Mouse (Mus musculus) kidney, embryonic 14.5 days (tissue): ENCODE data around the gene Utrn. TPM values are rescaled to one million over a fixed set of nuclear protein-coding genes. Genes with fewer than 3 reads are reported as not detected.

ENCODE experiments used
- ATAC-seq: fragments of 200-750 bp; cut with Nextera tagmentation; 2 replicates; pipeline ENCODE4 v1.8.0; 2017; ENCODE audit warnings: moderate number of reproducible peaks, mild to moderate bottlenecking, moderate TSS enrichment, moderate library complexity; ENCODE audit not compliant: low FRiP score, low TSS enrichment
- H3K27ac ChIP-seq: fragments of 300-500 bp; sonication (generic); 2 replicates; pipeline ENCODE4 v1.5.1; 2014; ENCODE audit warnings: low read depth, mild to moderate bottlenecking, low read length, moderate library complexity, mixed read lengths
- H3K27me3 ChIP-seq: fragments of 300-500 bp; sonication (generic); 2 replicates; pipeline ENCODE4 v1.6.1; 2014; ENCODE audit warnings: mild to moderate bottlenecking, low read length; ENCODE audit not compliant: control insufficient read depth, insufficient read depth
- H3K36me3 ChIP-seq: fragments of 300-500 bp; sonication (generic); 2 replicates; pipeline ENCODE4 v1.6.1; 2014; ENCODE audit warnings: low read length, mixed read lengths; ENCODE audit not compliant: control insufficient read depth, insufficient read depth
- H3K4me1 ChIP-seq: fragments of 300-500 bp; sonication (generic); 2 replicates; pipeline ENCODE4 v1.6.1; 2014; ENCODE audit warnings: low read length, mixed read lengths; ENCODE audit not compliant: control insufficient read depth, insufficient read depth
- H3K4me2 ChIP-seq: fragments of 300-500 bp; sonication (generic); replicated peaks from 2 replicates; pipeline ENCODE4 v1.6.1; 2014; ENCODE audit warnings: low read depth, mild to moderate bottlenecking, low read length
- H3K4me3 ChIP-seq: fragments of 300-500 bp; sonication (generic); 2 replicates; pipeline ENCODE4 v1.5.1; 2014; ENCODE audit warnings: mild to moderate bottlenecking, low read length
- H3K9ac ChIP-seq: fragments of 300-500 bp; sonication (generic); 2 replicates; pipeline ENCODE4 v1.6.1; 2014; ENCODE audit warnings: low read depth, mild to moderate bottlenecking, low read length, moderate library complexity
- H3K9me3 ChIP-seq: fragments of 300-500 bp; sonication (generic); 2 replicates; pipeline ENCODE4 v1.6.1; 2016; ENCODE audit warnings: low read length; ENCODE audit not compliant: control insufficient read depth
- WGBS: fragments of 180-500 bp; shearing (Covaris S2); extraction: QIAGEN DNeasy Blood & Tissue Kit; methylation state at CpG from one replicate; pipeline ENCODE4 v1.1.7; 2014; 5-methylcytosine and 5-hydroxymethylcytosine counted together
- polyA plus RNA-seq: library from polyadenylated mRNA; unstranded; fragments of >200 nt; fragmentation: Nextera tagmentation; extraction: Ambion mirVana; gene quantifications from 2 replicates; pipeline ENCODE4 v1.2.1, GENCODE M21; 2014

Utrn gene
- polyA plus RNA-seq, 1 experiment from 2014 or later, result 91.4 TPM

DNA sequence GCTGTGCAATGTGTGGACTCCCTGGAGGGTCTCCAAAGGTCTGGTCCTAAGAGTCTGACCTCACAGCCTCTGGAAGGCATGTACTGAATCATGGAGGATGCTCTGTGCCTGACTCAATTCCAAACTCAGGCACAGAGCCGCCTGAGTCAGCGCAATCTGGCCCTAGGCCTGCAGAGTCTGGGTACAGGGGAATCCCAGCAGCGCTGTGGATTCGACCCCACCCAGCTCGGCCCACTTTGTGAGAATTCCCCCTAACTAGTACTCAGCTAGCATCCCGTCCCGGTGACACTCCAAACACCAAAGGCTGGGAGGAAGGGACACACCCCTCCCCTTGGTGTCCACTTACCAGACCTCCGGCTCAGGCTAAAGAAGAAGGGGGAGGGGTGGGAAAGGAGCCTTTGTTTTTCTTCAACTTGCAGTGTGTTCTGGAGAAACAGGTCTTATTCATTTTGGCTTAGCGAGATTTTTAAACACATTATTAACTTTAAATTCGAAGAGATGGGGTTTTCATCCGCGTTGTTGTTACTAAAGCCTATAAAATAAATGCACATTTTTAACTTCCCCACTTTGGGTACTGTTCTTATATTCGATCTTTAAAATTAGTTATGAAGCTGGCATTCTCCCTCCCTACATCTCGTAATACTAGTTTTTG, 9.6 kb upstream of the Utrn start:
- ATAC-seq, result peak; percentile 87
- Histone ChIP-seq H3K9ac (no peak overlapping the region), H3K4me3 (peak overlapping the region; percentile 0; the same call in 1 of the 2 replicates), H3K27me3 (no peaks in the 10 kb centered on the region), H3K4me2 (peak overlapping the region; percentile 31), H3K36me3 (no peaks in the 10 kb centered on the region), H3K9me3 (no peaks in the 10 kb centered on the region), H3K4me1 (peaks cover 8% of the 10 kb centered on the region), H3K27ac (peak overlapping the region; percentile 15; the same call in 1 of the 2 replicates)
- WGBS, result 4% methylated on average over 14 of the region's 14 CpGs

DNA sequence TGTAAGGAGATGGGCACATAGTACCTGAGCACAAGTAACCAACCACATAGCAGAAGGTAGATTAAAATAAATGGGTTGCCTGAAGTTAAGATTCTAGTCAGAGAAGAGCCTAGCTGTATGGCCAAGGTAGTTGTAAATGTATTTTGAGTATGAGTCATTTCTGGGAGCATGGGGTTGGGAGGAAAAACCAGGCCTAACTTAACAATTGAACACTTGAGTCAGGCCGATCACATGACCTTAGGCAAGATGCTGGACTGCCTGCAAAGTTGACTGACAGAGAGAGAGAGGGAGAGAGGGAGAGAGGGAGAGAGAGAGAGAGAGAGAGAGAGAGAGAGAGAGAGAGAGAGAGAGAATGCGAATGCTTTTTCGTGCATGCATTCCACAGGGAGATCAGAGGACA, 7.3 kb upstream of the Utrn start:
- H3K9ac ChIP-seq, result no peak overlapping the region
- peaks cover 8% of the 10 kb centered on the region for H3K4me1 ChIP-seq
- WGBS, result 88% methylated on average over 3 of the region's 3 CpGs
- H3K4me3 ChIP-seq, result no peak overlapping the region
- H3K27ac ChIP-seq, result no peak overlapping the region
- no peaks in the 10 kb centered on the region for H3K36me3 ChIP-seq
- ATAC-seq, result no peak
- H3K9me3 ChIP-seq, result no peaks in the 10 kb centered on the region
- no peak overlapping the region for H3K4me2 ChIP-seq
- no peaks in the 10 kb centered on the region for H3K27me3 ChIP-seq

DNA sequence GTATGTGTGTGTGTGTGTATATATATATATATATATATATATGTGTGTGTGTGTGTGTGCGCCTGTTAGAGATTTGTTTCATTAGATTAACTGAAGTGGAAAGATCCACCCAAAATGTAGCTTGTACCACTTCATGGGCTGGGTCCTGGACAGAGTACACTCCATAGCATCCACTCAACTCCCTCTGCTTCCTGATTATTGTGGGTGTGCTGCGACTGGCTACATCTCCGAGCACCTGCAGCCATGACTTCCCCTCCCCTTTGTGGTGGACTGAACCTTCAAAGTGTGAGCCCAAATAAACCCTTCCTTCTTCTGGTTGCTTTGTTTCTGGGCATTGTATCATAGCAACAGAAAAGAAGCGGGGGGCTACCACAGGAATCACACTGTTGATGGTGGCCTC, 6.2 kb upstream of the Utrn start:
- Histone ChIP-seq H3K4me2 (no peak overlapping the region), H3K9ac (no peak overlapping the region), H3K4me1 (peaks cover 8% of the 10 kb centered on the region), H3K4me3 (no peak overlapping the region), H3K27me3 (no peaks in the 10 kb centered on the region), H3K36me3 (no peaks in the 10 kb centered on the region), H3K27ac (no peak overlapping the region), H3K9me3 (no peaks in the 10 kb centered on the region)
- ATAC-seq, result no peak
- WGBS, result 86% methylated on average over 4 of the region's 4 CpGs

GRCm38 (mm10) chr10:12874577-12875277, 5.6 kb upstream of the Utrn start:
- Histone ChIP-seq H3K9me3 (no peaks in the 10 kb centered on the region), H3K36me3 (no peaks in the 10 kb centered on the region)
- no peak for ATAC-seq

GRCm38 (mm10) chr10:12869846-12870245, 681 bp upstream of the Utrn start:
- no peak overlapping the region for H3K9ac ChIP-seq
- H3K36me3 ChIP-seq, result no peaks in the 10 kb centered on the region
- H3K27me3 ChIP-seq, result no peaks in the 10 kb centered on the region
- 0 out of 2 replicates have a peak, but pooled peaks cover 5% of the 10 kb centered on the region for H3K4me1 ChIP-seq
- peak overlapping the region; percentile 61 for H3K4me3 ChIP-seq
- 32% methylated on average over 1 of the region's 1 CpGs for WGBS
- H3K4me2 ChIP-seq, result peak overlapping the region; percentile 55
- H3K9me3 ChIP-seq, result no peaks in the 10 kb centered on the region
- no peak overlapping the region for H3K27ac ChIP-seq
- ATAC-seq, result no peak

More at GRCm38 (mm10) chr10:12874577-12875277, 5.6 kb upstream of the Utrn start:
- Histone ChIP-seq H3K27me3 (no peaks in the 10 kb centered on the region), H3K27ac (no peak overlapping the region), H3K4me1 (peaks cover 8% of the 10 kb centered on the region), H3K9ac (no peak overlapping the region), H3K4me3 (no peak overlapping the region), H3K4me2 (no peak overlapping the region)
- whole genome bisulfite sequencing, result 71% methylated on average over 8 of the region's 8 CpGs

- under 1% methylated on average over 41 of the region's 41 CpGs for WGBS
- H3K4me3 ChIP-seq, result peak overlapping the region; percentile 61
- H3K9ac ChIP-seq, result peak overlapping the region; percentile 73
- no peaks in the 10 kb centered on the region for H3K27me3 ChIP-seq
- H3K27ac ChIP-seq, result peak overlapping the region; percentile 92
- peak overlapping the region; percentile 55 for H3K4me2 ChIP-seq
- no peaks in the 10 kb centered on the region for H3K9me3 ChIP-seq
- ATAC-seq, result peak; percentile 87
- 0 out of 2 replicates have a peak, but pooled peaks cover 5% of the 10 kb centered on the region for H3K4me1 ChIP-seq
- H3K36me3 ChIP-seq, result no peaks in the 10 kb centered on the region
These were observed 756 bp downstream of the Utrn start for GRCm38 (mm10) chr10:12868189-12869028.

DNA sequence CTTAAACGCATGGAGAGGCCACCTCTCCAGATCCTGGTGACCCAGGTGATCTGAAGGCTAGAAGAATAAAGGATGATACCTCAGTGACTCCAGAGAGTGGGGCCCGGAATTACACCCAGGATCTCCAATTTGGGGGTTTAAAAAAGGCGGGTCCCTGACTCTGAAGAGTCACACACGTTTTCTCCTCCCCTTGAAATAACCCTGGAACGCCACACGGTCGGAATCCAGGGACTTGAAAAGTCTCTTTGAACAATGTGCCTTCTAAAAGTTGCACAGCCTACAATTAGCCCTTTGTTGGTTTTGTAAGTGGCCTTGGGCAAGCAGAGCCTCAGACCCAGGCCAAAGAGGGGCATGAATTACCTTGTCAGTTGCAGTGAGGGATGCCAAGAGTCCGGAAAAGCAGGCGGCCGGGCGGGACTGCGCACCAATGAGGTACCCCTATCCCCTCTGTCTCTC, 1.4 kb downstream of the Utrn start:
- ATAC-seq, result peak; percentile 1; the same call in 1 of the 2 replicates
- Histone ChIP-seq H3K4me3 (peak overlapping the region; percentile 61), H3K27ac (peak overlapping the region; percentile 92; the same call in 1 of the 2 replicates), H3K36me3 (no peaks in the 10 kb centered on the region), H3K27me3 (no peaks in the 10 kb centered on the region), H3K4me2 (peak overlapping the region; percentile 55), H3K9me3 (no peaks in the 10 kb centered on the region), H3K4me1 (0 out of 2 replicates have a peak, but pooled peaks cover 5% of the 10 kb centered on the region), H3K9ac (peak overlapping the region; percentile 73)
- under 1% methylated on average over 12 of the region's 12 CpGs for WGBS

GRCm38 (mm10) chr10:12866971-12867732, 2.0 kb downstream of the Utrn start:
- Histone ChIP-seq H3K27ac (peak overlapping the region; percentile 92; the same call in 1 of the 2 replicates), H3K4me3 (peak overlapping the region; percentile 61), H3K4me1 (0 out of 2 replicates have a peak, but pooled peaks cover 5% of the 10 kb centered on the region), H3K9me3 (no peaks in the 10 kb centered on the region), H3K27me3 (no peaks in the 10 kb centered on the region), H3K4me2 (peak overlapping the region; percentile 55), H3K36me3 (no peaks in the 10 kb centered on the region), H3K9ac (peak overlapping the region; percentile 73)
- under 1% methylated on average over 28 of the region's 28 CpGs for WGBS
- ATAC-seq, result peak; percentile 0; the same call in 1 of the 2 replicates
